In genomic region chr11:106500393-106501307, GRCm38 (mm10) we compare ENCODE assay signal across 8 mouse cellular contexts. TPM values are rescaled to one million over a fixed set of nuclear protein-coding genes. Genes with fewer than 3 reads are reported as not detected.
DNase-seq lines count a peak whose midpoint lies in the region; ATAC-seq lines count a peak whose summit lies in the region.

No protein-coding gene starts in this region.

- peak; percentile 99 for ATAC-seq in CD4-positive, CD25-positive, alpha-beta regulatory T cell, adult 4 months
- peak; percentile 96 for ATAC-seq in heart, embryonic 14.5 days (ENCODE audit: insufficient number of reproducible peaks, insufficient read depth, low FRiP score, low read depth)
- ATAC-seq in liver, embryonic 13.5 days (ENCODE audit: low read depth): peak; percentile 95
- peak; percentile 99 for ATAC-seq in stomach, embryonic 16.5 days (ENCODE audit: insufficient read depth, low FRiP score)

- peak overlapping the region; percentile 98 for H3K27ac ChIP-seq in heart, embryonic 14.5 days (replicated peaks in 1 of 2; ENCODE audit: control insufficient read depth in 1 of 2, insufficient read depth in 1 of 2, low read depth in 2 of 2, low read length in 2 of 2)
- peak overlapping the region; percentile 97 for H3K27ac ChIP-seq in liver, embryonic 13.5 days
- peak overlapping the region; percentile 97 for H3K27ac ChIP-seq in stomach, embryonic 16.5 days (ENCODE audit: low read length)

- WGBS in heart, embryonic 14.5 days: under 1% methylated on average over 54 of the region's 55 CpGs
- WGBS in liver, embryonic 13.5 days (ENCODE audit: insufficient replicate concordance): under 1% methylated on average over 50 of the region's 55 CpGs
- under 1% methylated on average over 52 of the region's 55 CpGs for WGBS in stomach, embryonic 16.5 days

- peak overlapping the region; percentile 84 for H3K4me2 ChIP-seq in heart, embryonic 14.5 days (ENCODE audit: low read length)
- peak overlapping the region; percentile 95 for H3K4me2 ChIP-seq in liver, embryonic 13.5 days
- H3K4me2 ChIP-seq in stomach, embryonic 16.5 days (ENCODE audit: low read depth, low read length): peak overlapping the region; percentile 68

- peak overlapping the region; percentile 90 to 94 for H3K4me3 ChIP-seq in heart, embryonic 14.5 days (ENCODE audit: control insufficient read depth in 1 of 2, insufficient read depth in 1 of 2, low read depth in 1 of 2, low read length in 2 of 2)
- peak overlapping the region; percentile 77 for H3K4me3 ChIP-seq in liver, embryonic 13.5 days (replicated peaks)
- peak overlapping the region; percentile 90 for H3K4me3 ChIP-seq in stomach, embryonic 16.5 days (replicated peaks; ENCODE audit: low read length)

- no peaks in the 10 kb centered on the region for H3K27me3 ChIP-seq in heart, embryonic 14.5 days (ENCODE audit: control insufficient read depth, insufficient read depth, low read length)
- no peaks in the 10 kb centered on the region for H3K27me3 ChIP-seq in liver, embryonic 13.5 days
- H3K27me3 ChIP-seq in stomach, embryonic 16.5 days (ENCODE audit: control insufficient read depth, insufficient read depth, low read length): no peaks in the 10 kb centered on the region

- no peaks in the 10 kb centered on the region for H3K9me3 ChIP-seq in heart, embryonic 14.5 days (ENCODE audit: control insufficient read depth, low read length)
- no peaks in the 10 kb centered on the region for H3K9me3 ChIP-seq in liver, embryonic 13.5 days (replicated peaks)
- H3K9me3 ChIP-seq in stomach, embryonic 16.5 days (replicated peaks; ENCODE audit: control insufficient read depth, low read length): no peaks in the 10 kb centered on the region

- peaks cover 0 to 6% of the 10 kb centered on the region in 2 experiments; a peak in 2 of 4 replicates for H3K4me1 ChIP-seq in heart, embryonic 14.5 days (ENCODE audit: control insufficient read depth in 2 of 2, insufficient read depth in 2 of 2, low read length in 2 of 2)
- peaks cover 35% of the 10 kb centered on the region for H3K4me1 ChIP-seq in liver, embryonic 13.5 days (replicated peaks)
- H3K4me1 ChIP-seq in stomach, embryonic 16.5 days (ENCODE audit: control insufficient read depth, insufficient read depth, low read length): no peaks in the 10 kb centered on the region

- H3K36me3 ChIP-seq in heart, embryonic 14.5 days (ENCODE audit: control insufficient read depth, insufficient read depth, low read length): 0 out of 2 replicates have a peak, but pooled peaks cover 2% of the 10 kb centered on the region
- H3K36me3 ChIP-seq in liver, embryonic 13.5 days: no peaks in the 10 kb centered on the region
- no peaks in the 10 kb centered on the region for H3K36me3 ChIP-seq in stomach, embryonic 16.5 days (ENCODE audit: control insufficient read depth, insufficient read depth, low read length)

- peak; percentile 97 for DNase-seq in c-Kit-negative CD71-positive TER-119-positive erythroid progenitor cells, embryonic 14.5 days (ENCODE audit: low read depth, low spot score)
- peak; percentile 96 for DNase-seq in fibroblast of lung, adult 2 months (ENCODE audit: low read depth)
- peak; percentile 97 for DNase-seq in kidney, postnatal 14 days
- DNase-seq in liver, embryonic 13.5 days: peak; percentile 89
- peak; percentile 87 for DNase-seq in neural tube, embryonic 10.5 days (ENCODE audit: extremely low spot score, low spot score)

- H3K9ac ChIP-seq in heart, embryonic 14.5 days (ENCODE audit: low read length): peak overlapping the region; percentile 99
- peak overlapping the region; percentile 95 for H3K9ac ChIP-seq in liver, embryonic 13.5 days
- H3K9ac ChIP-seq in stomach, embryonic 16.5 days (ENCODE audit: low read length): peak overlapping the region; percentile 99

RNA-seq across cellular contexts. Expression of gene Ern1, which starts 13.0 kb away (rescaled TPM):
- polyA plus RNA-seq in CD4-positive, CD25-positive, alpha-beta regulatory T cell, adult 4 months (2017; shearing (Covaris generic)): 1 to 10 TPM; 1.3 to 2.3 TPM
- 4.8 and 6.8 TPM in 2 replicates for polyA plus RNA-seq in heart, embryonic 14.5 days (2014; fragmentation: Nextera tagmentation; extraction: Ambion mirVana)
- 3.9 and 4.4 TPM in 2 replicates for polyA plus RNA-seq in liver, embryonic 13.5 days (2015; fragmentation: Nextera tagmentation; extraction: Ambion mirVana)
- 6.3 and 9.4 TPM in 2 replicates for polyA plus RNA-seq in stomach, embryonic 16.5 days (2015; fragmentation: Nextera tagmentation; extraction: Ambion mirVana)

Comparison
In these comparisons a context has a peak if more than half of its experiments do, and no peak if none do; other contexts are left out.
1. Peak in every context shown above with its lines: DNase-seq, ATAC-seq, H3K4me3 ChIP-seq and H3K27ac ChIP-seq.